Mouse (Mus musculus) cerebellum, adult 2 months (tissue): ENCODE data around the gene Enox1.

Experiments
- CTCF ChIP-seq: fragments of 200-500 bp; IDR thresholded peaks from 2 replicates; pipeline ENCODE4 v1.5.1; 2011; ENCODE audit warnings: low read depth, mild to moderate bottlenecking, control low read depth, low read length, moderate library complexity, borderline replicate concordance; ENCODE audit not compliant: insufficient read depth
- POLR2A ChIP-seq: fragments of 200-500 bp; IDR thresholded peaks from 2 replicates; pipeline ENCODE4 v1.6.1; 2011; ENCODE audit warnings: low read length, control low read depth, borderline replicate concordance; ENCODE audit not compliant: insufficient read depth

- TF ChIP-seq POLR2A (no peak), CTCF (no peak)
Observed at GRCm38 (mm10) chr14:77658739-77659138, 502.2 kb downstream of the Enox1 start.
